Mouse (Mus musculus): Measurements from ENCODE around the gene Tmem210.
"Not testable (repeated sequence)": the region's sequence is repeated elsewhere in the genome, so short reads cannot be mapped to it uniquely, and the experiment has no call there.

Tmem210 gene

GRCm38 (mm10) chr2:25287927-25288649 is at the start of gene Tmem210:
TSS of gene Tmem210 (plus strand) at chr2:25288145.
- no peak for DNase-seq

- DNase-seq = no peak
Measured at GRCm38 (mm10) chr2:25239766-25240165, 48.2 kb upstream of the Tmem210 start.

GRCm38 (mm10) chr2:25240310-25240709 is 47.6 kb upstream of the Tmem210 start:
- DNase-seq = no peak

- DNase-seq = peak; percentile 77 to 85
Measured at GRCm38 (mm10) chr2:25240723-25241437, 47.1 kb upstream of the Tmem210 start.

- DNase-seq = no peak
Measured at GRCm38 (mm10) chr2:25241438-25241775, 46.5 kb upstream of the Tmem210 start.

- no peak for DNase-seq
Measured at GRCm38 (mm10) chr2:25242101-25242506, 45.8 kb upstream of the Tmem210 start, which contains the start of the genes Rnf208 and Cysrt1. TSS of gene Rnf208 (plus strand) at chr2:25242255. TSS of gene Cysrt1 (minus strand) at chr2:25242452.

- no peak for DNase-seq
Measured at GRCm38 (mm10) chr2:25243342-25243741, 44.6 kb upstream of the Tmem210 start.

- DNase-seq = no peak
Measured at GRCm38 (mm10) chr2:25244144-25244543, 43.8 kb upstream of the Tmem210 start.

GRCm38 (mm10) chr2:25246183-25247072 is 41.5 kb upstream of the Tmem210 start, which contains the start of gene AL732309.1:
TSS of gene AL732309.1 (minus strand) at chr2:25246863.
- no peak for DNase-seq

- peak in 1 of 2 experiments; percentile 40 for DNase-seq
Measured at GRCm38 (mm10) chr2:25252331-25252730, 35.6 kb upstream of the Tmem210 start.

- peak; percentile 88 to 89 for DNase-seq
Measured at GRCm38 (mm10) chr2:25255284-25255779, 32.6 kb upstream of the Tmem210 start, which contains the start of gene Tmem203. TSS of gene Tmem203 (plus strand) at chr2:25255439.

GRCm38 (mm10) chr2:25256443-25257109 is 31.4 kb upstream of the Tmem210 start:
- DNase-seq = peak in 1 of 2 experiments; percentile 75

- not testable (repeated sequence) for DNase-seq
Measured at GRCm38 (mm10) chr2:25257250-25257649, 30.7 kb upstream of the Tmem210 start.

GRCm38 (mm10) chr2:25258887-25259286 is 29.1 kb upstream of the Tmem210 start:
- no peak for DNase-seq

GRCm38 (mm10) chr2:25261870-25262269 is 26.1 kb upstream of the Tmem210 start:
- DNase-seq = no peak

- DNase-seq = peak; percentile 94 to 97
Measured at GRCm38 (mm10) chr2:25262291-25262767, 25.6 kb upstream of the Tmem210 start, which contains the start of gene Tprn. TSS of gene Tprn (plus strand) at chr2:25262618.

GRCm38 (mm10) chr2:25262795-25263622 is 24.9 kb upstream of the Tmem210 start:
- peak; percentile 50 to 53 for DNase-seq

GRCm38 (mm10) chr2:25263623-25264285 is 24.2 kb upstream of the Tmem210 start:
- no peak for DNase-seq

GRCm38 (mm10) chr2:25264286-25264660 is 23.7 kb upstream of the Tmem210 start:
- DNase-seq = no peak

GRCm38 (mm10) chr2:25264851-25265250 is 23.1 kb upstream of the Tmem210 start:
- no peak for DNase-seq

All from lung, postnatal 4 days (tissue).